Mouse (Mus musculus): Measurements from ENCODE around the gene Cnot3. TPM values are rescaled to one million over a fixed set of nuclear protein-coding genes. Genes with fewer than 3 reads are reported as not detected.
A peak's percentile ranks its signal among the peaks of the same experiment; 100 is the strongest.
"Not testable (repeated sequence)": the region's sequence is repeated elsewhere in the genome, so short reads cannot be mapped to it uniquely, and the experiment has no call there.

The Cnot3 gene
- 49.5 and 63.6 TPM in 2 replicates for polyA plus RNA-seq (2012; rRNA removed)

DNA sequence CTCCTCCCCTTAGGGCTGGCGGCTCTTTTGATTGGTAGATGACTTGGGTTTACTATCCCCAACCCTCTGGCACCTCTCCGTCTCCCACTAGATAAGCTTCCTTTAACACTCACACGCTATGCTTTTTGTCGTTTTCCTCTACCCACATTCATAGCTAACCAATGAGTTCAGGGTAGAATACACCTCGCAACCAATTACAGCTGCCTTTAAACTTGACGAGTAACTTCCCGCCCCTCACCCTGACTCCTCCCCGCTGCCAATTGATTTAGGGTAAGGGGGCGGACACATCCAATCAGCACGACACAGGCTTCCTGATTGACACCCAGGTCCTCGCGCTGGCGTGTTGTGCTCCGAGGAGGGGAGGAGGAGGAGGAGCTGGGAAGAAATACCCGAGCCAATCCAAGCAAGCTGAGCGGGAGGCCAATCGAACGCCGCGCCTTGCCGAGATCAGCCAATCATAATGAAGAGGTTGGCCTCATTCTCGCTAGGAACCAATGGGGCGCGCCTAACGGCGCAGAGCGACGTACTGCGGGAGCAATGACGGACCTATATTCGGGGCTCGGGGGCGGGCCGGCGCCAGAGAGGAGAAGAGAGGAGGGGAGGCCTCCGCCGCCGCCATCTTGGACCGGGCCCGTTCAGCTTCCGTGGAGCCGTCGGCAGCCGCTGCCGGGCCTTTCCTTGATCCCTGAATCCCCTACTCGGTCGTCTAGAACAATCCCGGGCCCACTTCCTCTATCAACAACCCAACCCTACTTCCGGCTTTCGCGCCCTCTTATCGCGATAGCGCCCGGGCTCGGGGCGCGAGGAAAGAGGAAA is at the start of gene Cnot3:
Cnot3 (plus strand) TSS at position 597 of the 816 bp plus-strand sequence.
- peak; percentile 99 to 100 for DNase-seq (ENCODE audit: extremely low spot score in 1 of 2, low spot score in 1 of 2)

DNA sequence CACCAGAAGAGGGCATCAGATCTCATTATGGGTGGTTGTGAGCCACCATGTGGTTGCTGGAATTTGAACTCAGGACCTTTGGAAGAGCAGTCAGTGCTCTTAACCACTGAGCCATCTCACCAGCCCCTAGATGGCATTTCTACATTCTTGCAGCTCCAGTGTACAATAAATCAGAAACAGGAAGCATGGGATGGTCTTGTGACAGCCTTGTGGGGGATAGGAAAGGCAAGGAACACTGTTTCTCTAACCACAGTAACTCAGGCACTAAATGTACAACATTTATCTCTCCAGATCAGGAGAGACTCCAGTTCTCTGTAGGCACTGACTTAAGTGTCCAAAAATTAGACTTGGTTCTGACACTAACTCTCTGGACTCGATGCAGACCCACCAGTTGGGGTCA is 47.3 kb upstream of the Cnot3 start:
- DNase-seq (ENCODE audit: extremely low spot score in 1 of 2, low spot score in 1 of 2) = not testable (repeated sequence)

DNA sequence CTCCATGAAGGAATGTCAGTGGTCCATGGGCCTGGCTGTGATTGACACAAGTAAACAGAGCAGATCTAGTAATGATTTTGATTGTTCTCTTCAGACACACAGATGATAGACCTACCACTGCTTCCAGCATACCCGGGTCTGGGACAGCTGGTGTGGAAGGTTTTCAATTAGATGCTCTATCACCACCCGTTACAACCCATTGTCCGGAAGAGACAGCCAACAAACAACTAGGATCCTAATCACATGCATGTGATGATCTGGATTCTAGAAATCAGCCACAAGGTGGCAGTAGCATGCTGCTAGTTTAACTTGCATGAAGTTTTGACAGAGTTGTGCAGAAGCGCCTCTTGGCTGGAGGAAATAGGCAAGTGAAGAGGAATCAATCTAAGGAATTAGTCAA is 43.9 kb upstream of the Cnot3 start:
- peak; percentile 44 to 86 for DNase-seq (ENCODE audit: extremely low spot score in 1 of 2, low spot score in 1 of 2)

DNA sequence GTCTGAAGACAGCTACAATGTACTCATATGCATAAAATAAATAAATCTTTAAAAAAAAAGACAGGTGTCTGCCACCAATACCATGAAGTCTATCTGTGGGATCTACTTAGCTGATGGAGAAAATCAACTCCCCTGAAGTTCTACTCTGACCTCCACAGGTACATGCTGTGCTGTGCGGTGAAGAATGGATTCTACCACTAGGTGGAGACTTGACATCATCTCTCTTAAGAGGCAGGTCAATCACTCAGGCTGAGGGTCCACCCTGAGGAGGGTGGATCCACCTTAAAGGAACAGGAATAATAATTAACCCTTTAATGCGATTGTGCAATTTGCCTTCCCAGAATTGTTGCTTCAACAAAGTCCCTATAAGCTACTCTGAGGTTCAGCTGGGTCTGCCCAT is 38.3 kb upstream of the Cnot3 start:
- no peak for DNase-seq (ENCODE audit: extremely low spot score in 1 of 2, low spot score in 1 of 2)

DNA sequence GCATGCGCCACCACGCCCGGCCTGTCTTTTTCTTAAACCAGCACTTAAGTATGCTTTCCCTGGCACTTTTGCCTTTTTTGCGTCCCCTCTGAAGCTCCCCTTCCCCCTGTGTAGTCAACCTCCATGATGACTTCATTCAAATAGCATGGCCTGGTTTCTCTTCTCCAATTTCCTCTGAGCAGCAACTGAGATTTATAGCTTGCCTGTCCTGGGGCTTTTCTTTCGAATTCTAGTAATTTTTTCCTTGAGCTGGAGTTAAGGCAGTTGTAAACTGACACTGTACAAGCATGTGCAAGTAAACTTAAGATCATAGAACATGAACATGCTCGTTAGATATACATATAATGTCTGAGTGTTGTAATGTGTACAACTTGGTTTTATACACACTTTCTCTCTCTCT is 37.7 kb upstream of the Cnot3 start:
- DNase-seq (ENCODE audit: extremely low spot score in 1 of 2, low spot score in 1 of 2) = no peak

DNA sequence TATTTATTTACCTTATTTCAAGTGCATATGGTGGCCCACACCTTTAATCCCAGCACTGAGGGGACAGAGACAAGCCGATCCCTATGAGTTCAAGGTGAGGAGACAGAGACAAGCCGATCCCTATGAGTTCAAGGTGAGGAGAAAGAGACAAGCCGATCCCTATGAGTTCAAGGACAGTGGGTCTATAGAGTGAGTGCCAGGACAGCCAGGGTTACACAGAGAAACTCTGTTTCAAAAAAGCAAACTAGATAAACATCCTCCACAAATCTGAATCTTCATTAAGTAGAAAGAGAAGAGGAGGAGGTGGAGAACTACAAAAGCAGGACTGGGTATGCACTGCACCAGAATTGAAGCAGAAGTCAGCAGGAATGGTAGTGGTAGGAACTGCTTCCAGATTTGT is 36.4 kb upstream of the Cnot3 start:
- DNase-seq (ENCODE audit: extremely low spot score in 1 of 2, low spot score in 1 of 2) = no peak

DNA sequence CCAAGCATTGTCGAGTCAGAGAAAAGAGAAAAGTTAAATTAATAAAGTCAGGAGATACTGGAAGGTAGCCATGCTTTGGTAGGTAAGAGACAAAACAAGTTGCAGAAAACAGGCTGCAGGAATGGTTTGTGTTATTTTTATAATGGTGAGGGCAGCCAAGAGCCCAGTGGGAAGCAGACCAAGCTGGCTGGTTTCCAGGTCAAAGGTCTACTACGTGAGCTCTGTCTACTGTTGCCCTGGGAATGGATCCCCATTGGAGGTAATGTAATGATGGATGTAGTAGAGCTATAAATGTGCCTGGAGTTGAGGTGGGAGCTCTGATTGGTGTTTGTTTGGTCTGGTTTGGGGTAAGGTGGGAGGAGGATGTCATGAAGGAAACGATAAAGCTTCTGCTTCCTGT is 36.0 kb upstream of the Cnot3 start:
- DNase-seq (ENCODE audit: extremely low spot score in 1 of 2, low spot score in 1 of 2) = no peak

DNA sequence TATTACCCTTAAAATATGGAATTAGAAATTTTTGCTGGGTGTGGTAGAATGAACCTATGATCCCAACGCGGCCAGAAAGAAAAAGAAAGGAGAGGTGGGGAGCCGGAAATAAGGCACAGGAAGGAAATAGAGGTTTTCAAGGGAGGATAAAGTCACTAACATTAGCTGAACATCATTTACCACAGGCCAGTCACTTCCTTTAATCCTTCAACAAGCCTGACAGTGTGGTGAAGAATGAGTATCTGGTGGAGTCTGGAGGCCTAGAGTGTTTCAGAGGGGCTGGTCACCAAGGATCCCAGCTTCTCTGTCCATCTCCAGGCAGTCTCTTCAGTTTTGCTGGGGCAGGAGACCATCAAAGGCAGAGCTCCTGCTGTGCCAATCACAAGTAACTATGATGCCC is 34.6 kb upstream of the Cnot3 start:
- DNase-seq (ENCODE audit: extremely low spot score in 1 of 2, low spot score in 1 of 2) = no peak

DNA sequence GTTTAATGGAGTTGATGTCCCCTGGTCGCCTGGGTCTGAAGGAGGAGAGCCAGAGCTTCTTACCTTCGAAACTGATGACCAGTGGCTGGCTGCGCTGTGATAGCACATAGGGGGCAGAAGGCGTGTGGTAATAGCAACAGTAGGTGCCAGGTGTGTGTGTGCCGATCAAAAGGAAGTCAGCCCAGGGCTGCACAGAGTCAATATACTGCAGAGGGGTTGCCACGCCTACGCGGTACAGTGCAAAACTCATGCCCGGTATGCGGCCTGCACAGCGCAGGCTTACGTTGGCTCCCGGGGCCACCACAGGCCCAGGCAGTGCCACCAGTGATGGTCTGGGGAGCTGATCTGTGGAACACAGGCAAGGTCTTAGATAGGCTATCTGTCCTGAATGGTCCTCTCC is 34.1 kb upstream of the Cnot3 start:
- no peak for DNase-seq (ENCODE audit: extremely low spot score in 1 of 2, low spot score in 1 of 2)

DNA sequence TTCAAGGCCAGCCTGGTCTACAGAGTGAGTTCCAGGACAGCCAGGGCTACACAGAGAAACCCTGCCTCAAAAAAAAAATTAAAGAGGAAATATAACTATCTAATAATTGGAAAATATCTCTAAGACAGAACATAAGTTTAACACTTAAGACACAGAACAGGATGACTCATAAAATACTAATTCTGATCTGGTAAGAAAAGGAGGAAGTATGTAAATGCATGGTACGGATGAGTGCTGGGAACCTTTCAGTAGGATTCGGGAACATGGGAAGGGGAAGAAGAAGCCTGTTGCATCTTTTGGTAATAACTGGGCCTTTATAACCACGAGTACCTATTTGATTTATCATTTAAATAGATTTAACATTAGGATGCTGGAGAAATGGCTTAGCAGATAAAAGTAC is 31.0 kb upstream of the Cnot3 start:
- no peak for DNase-seq (ENCODE audit: extremely low spot score in 1 of 2, low spot score in 1 of 2)

DNA sequence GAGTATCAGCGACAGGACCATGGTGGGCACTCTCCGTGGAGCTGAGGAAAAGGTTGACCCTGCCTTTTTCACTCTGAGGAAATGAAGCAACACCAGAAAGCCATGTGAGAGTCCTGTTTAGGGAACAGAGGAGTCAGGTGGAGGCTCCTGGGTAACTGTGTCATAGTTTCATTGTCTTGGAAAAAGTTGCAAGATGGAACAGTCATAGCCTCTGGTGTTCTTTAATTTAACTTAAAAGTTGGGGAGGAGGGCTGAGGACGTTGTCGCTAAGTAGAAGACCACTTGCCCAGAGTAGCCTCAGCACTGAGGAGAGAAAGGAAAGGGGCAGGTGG is 29.0 kb upstream of the Cnot3 start, which contains the start of gene Oscar:
Oscar (minus strand) TSS at position 101 of the 332 bp plus-strand sequence.
- no peak for DNase-seq (ENCODE audit: extremely low spot score in 1 of 2, low spot score in 1 of 2)

DNA sequence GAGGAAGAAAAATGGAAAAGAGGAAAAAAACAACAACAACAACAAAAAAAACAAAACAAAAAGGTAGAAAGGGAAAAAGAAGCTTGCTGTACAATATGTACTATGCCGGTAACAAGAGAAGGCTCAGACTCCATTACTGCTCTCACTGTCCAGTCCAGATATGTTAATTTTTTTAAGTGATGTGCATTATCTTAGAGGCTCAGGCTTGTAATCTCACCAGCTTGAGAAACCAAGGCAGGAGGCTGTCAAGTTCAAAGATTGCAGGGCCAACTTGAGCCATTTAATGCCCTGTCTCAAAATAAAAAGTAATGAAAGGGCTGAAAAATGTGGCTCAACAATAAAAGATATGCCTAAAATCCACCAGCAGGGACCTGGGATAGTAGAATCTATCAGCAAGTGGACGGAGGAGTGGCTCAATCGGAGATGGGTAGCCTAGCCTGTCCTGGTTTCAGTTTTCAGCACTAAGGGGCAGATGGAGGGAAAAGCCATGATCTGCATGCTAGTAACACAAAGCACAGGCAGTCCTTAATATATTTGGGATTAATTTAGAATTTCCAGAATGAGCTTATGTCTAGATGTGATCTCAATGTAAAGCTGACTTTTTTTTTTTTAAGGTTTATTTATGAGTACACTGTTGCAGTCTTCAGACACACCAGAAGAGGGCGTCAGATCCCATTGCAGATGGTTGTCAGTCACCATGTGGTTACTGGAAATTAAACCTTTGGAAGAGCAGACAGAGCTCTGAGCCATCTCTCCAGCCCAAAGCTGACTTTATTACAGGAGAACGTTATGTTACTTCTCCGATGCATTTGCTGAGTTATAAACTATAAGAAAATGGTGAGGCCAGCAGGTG is 28.5 kb upstream of the Cnot3 start:
- no peak for DNase-seq (ENCODE audit: extremely low spot score in 1 of 2, low spot score in 1 of 2)

DNA sequence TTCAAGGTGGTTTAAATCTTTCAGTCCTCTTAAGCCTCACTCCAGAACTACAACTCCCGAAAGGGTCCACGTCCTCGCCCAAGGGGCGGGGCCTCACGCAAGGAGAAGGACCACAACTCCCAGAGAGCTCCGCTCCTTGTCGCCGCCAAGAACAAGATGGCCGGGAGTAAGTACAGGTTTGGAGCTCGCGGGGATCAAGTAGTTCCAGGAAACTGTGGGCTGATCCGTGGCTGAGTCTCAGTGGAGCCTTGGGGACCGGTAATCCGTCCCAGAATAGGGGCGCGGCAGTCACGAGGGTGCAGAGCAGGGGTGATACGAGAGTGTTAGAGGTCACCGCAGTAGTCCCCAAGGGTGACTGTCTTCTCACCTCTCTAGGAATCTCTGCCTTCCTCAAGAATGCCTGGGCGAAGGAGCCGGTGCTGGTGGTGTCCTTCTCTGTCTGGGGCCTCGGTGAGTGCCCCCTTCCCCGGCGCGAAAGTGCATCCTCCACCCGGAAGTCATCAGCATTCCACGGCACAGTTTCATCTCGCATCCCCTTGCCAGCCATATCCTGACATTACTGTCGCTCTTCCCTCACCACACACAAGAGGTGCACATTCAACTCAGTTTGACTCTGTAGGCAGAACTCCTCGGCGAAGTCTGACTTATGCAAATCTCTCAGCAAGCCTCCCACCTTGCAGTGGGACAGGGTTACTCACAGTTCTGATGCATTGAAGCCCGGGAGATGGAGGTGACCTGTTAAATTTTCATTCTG is 27.6 kb upstream of the Cnot3 start, which contains the start of gene Ndufa3:
Ndufa3 (plus strand) TSS at position 132 of the 754 bp plus-strand sequence.
- peak; percentile 85 to 92 for DNase-seq (ENCODE audit: extremely low spot score in 1 of 2, low spot score in 1 of 2)

DNA sequence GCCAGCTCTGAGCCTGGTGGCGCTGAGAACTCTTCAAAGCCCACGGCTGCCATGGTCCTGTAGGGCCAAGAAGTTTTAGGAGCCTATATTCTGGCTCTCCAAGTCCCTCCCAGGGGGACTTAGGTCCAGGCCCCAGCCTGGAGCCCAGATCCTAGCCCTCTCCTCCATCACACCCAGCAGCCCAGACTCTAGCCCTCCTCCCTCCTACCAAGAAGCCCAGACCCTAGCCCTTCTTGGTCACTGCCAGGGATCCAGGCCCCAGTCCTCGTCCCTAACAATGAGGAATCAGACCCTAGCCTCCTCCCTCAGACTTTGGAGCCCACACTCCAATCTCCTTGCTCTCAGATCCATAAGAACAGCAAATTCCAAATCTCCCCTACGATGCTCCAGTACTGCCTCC is 16.0 kb upstream of the Cnot3 start:
- DNase-seq (ENCODE audit: extremely low spot score in 1 of 2, low spot score in 1 of 2) = no peak

DNA sequence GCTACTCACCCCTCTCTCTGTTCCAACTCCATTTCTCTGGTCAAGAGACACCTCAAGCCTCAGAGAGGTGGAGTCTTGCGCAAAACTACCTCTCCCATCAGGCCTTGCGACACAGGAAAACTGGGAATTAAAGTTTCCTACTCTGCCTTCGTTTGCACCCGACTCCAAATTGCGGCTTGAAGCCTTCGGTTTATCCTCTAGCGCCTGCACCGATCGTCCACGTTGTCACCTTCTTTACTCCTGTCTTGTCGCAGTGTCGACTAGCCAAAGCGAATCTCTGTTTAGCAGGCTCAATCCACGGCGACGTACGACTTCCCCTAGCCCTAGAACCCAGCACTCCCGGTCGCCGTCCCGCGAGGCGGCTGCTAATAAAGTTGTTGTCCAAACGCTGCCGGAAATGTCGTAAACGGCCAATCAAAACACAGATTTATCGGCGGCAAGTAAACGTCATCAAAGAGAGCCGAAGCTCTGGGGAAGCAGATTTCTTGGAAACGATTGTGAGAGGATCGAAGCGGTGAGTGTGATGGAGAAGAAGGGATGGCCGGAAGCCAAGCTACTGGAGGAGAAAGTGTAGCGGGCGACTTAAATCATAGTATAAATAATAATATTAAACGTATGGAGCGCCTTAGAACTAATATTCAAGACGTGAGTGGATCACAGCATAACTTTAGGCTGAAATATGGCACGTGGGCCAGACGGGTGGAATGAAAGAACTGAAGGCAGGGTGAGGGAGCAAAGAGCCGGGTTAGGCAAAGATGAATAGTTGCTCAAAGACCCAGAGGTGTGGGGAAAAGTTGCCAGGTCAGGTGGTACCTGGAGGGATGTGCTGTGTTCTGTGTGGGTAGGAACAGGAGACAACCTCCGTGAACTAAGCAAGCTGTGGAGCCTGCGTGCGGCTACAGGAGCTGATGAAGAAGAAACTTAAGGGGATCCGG is 15.3 kb upstream of the Cnot3 start, which contains the start of the genes Tfpt and Prpf31:
Tfpt (minus strand) TSS at position 387 of the 935 bp plus-strand sequence.
Prpf31 (plus strand) TSS at position 443 of the 935 bp plus-strand sequence.
- DNase-seq (ENCODE audit: extremely low spot score in 1 of 2, low spot score in 1 of 2) = peak; percentile 92 to 98

DNA sequence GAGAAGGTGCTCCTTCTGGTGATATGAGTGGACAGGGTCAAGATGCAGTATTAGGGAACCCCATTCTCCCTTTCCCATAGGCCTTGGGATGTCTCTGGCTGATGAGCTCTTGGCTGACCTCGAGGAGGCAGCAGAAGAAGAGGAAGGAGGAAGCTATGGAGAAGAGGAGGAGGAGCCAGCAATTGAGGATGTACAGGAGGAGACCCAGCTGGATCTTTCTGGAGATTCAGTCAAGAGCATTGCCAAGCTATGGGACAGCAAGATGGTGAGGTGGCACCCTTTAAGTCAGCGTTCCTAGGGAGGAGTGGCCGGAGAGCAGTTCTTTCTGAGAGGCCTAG is 14.6 kb upstream of the Cnot3 start:
- DNase-seq (ENCODE audit: extremely low spot score in 1 of 2, low spot score in 1 of 2) = no peak

DNA sequence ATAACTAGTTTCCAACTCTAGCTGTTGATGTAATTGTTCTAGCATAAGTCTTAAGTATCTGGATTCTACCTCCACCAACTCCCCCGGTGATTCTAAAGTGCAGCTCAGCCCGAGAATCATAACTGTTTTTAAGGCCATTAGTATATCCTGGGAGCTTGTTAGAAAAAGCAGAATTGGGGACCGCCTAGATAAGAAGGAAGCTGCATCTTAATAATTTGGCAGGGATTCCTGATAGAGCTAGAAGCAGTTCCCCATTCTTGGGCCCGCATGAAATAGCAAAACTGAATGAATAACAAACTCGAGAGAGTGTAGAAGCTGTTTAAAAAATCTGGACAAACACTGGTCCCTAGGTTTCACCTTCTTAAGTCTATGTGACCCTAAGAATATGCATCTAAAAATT is 1.7 kb upstream of the Cnot3 start:
- no peak for DNase-seq (ENCODE audit: extremely low spot score in 1 of 2, low spot score in 1 of 2)

DNA sequence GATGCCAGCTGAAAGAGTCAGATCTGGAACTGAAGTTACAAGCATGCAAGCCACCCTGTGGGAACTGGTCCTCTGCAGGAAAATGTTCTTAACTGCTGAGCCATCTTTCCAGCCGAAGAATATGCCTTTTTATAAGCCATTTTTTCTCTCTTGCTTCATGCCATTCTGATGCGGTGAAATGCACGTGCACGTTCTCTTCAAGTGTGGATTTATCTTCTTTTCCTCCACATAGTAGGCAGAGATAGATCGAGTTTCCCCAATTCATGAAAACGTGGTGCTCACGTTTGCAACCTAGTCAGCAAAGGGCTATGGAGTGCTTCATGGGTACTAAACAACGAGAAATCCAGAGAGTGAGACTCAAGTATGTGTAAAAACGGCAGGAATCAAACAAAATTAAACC is 1.2 kb upstream of the Cnot3 start:
- no peak for DNase-seq (ENCODE audit: extremely low spot score in 1 of 2, low spot score in 1 of 2)

DNA sequence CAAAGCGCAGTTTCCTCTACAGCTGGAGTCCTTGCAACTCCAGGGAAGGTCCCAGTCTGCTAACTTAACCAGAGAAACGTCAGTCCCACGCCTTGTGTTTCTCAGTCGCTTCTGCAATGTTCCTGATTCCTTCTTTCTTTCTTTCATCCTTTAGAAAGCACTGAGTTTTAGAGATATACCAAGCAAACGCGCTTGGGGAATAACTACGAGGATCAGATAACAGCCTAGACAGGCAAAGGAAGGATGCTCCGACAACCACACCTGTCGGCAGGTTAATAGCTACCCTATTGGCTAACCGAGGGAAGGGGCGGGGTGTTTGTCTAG is 758 bp upstream of the Cnot3 start:
- DNase-seq (ENCODE audit: extremely low spot score in 1 of 2, low spot score in 1 of 2) = no peak

DNA sequence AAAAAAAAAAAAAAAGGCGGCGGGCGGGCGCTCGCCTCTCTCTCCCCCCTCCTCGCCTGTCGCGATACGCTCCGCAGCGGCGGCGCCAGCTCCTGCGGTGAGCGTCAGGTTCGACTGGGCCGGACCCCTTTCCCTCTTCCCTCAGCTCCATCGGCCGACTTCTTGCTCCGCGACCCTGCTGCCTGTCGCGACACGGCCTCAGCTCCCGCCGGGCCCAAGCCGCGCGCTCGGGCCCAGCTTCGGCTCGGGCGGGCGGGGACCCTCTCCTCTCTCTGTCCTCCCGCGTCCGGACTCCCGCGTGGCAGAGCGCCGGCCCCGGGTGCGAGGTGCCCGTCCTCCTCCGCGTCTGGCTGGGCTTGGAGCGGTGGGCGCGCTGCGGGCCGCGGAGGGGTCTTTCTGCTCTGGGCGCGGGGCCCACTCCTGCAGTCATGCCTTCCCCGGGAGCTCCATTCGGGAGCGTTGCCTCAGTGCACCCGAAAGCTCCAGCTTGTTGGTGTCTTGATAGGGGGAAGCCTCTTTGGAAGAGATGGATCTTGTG is 489 bp downstream of the Cnot3 start:
- peak in 1 of 2 experiments; percentile 16 for DNase-seq (ENCODE audit: extremely low spot score in 1 of 2, low spot score in 1 of 2)
